Mouse (Mus musculus) hindbrain, embryonic 16.5 days (tissue): Measurements from ENCODE around the gene Sult2a8. TPM values are rescaled to one million over a fixed set of nuclear protein-coding genes. Genes with fewer than 3 reads are reported as not detected.

Experiments used
- polyA plus RNA-seq: library from polyadenylated mRNA; unstranded; fragments of >200 nt; fragmentation: Nextera tagmentation; extraction: Ambion mirVana; gene quantifications from 2 replicates; pipeline ENCODE4 v1.2.1, GENCODE M21; 2015

Sult2a8 gene
- polyA plus RNA-seq, 1 experiment from 2014 or later: not detected

Other genes with a start within 250 kb of the Sult2a8 start
- not detected in 2 replicates for gene Sult2a6, start 191.9 kb downstream of the Sult2a8 start, polyA plus RNA-seq
- gene Obox8, start 113.2 kb downstream of the Sult2a8 start, polyA plus RNA-seq: not detected in 2 replicates
- not detected in 2 replicates for gene Sult2a7, start 47.5 kb upstream of the Sult2a8 start, polyA plus RNA-seq
- gene Vmn1r90, start 116.7 kb upstream of the Sult2a8 start, polyA plus RNA-seq: 0.29 TPM in 2 replicates
- not detected in 2 replicates for gene Obox7, start 212.7 kb upstream of the Sult2a8 start, polyA plus RNA-seq